Mouse (Mus musculus) C2C12 (cell line): ENCODE data around the gene Kif16b. TPM values are rescaled to one million over a fixed set of nuclear protein-coding genes. Genes with fewer than 3 reads are reported as not detected.

Experiments
- H3K27me3 ChIP-seq: one replicate; pipeline ENCODE4 v1.6.1; 2011; ENCODE audit not compliant: control insufficient read depth, insufficient read depth, insufficient read length
- H3K36me3 ChIP-seq: one replicate; pipeline ENCODE4 v1.6.1; 2011; ENCODE audit not compliant: control insufficient read depth, insufficient read depth
- H3K4me3 ChIP-seq: one replicate; pipeline ENCODE4 v1.5.1; 2011; ENCODE audit warnings: mild to moderate bottlenecking, control low read depth; ENCODE audit not compliant: poor library complexity, insufficient read depth, severe bottlenecking
- H3K79me2 ChIP-seq: one replicate; pipeline ENCODE4 v1.6.1; 2011; ENCODE audit not compliant: control insufficient read depth, insufficient read depth
- H3K79me3 ChIP-seq: one replicate; pipeline ENCODE4 v1.6.1; 2011; ENCODE audit warnings: low read depth, control low read depth
- H3ac ChIP-seq: one replicate; pipeline ENCODE3; 2011; ENCODE audit warnings: low read depth; ENCODE audit not compliant: control insufficient read depth, insufficient read length
- CEBPB ChIP-seq: IDR thresholded peaks from one replicate; pipeline ENCODE4 v1.6.1; 2011; ENCODE audit warnings: low read depth, mild to moderate bottlenecking, control low read depth, moderate library complexity
- CTCF ChIP-seq: IDR thresholded peaks from one replicate; pipeline ENCODE4 v1.5.1; 2011; ENCODE audit not compliant: control insufficient read depth, insufficient read depth, insufficient read length
- FOSL1 ChIP-seq: IDR thresholded peaks from one replicate; pipeline ENCODE4 v1.8.0; 2011; ENCODE audit warnings: mild to moderate bottlenecking, low read length; ENCODE audit not compliant: poor library complexity, insufficient read depth, severe bottlenecking
- MAX ChIP-seq: IDR thresholded peaks from one replicate; pipeline ENCODE4 v1.6.1; 2011; ENCODE audit warnings: mild to moderate bottlenecking, control low read depth
- MYOD1 ChIP-seq: IDR thresholded peaks from one replicate; pipeline ENCODE4 v1.6.1; 2011; ENCODE audit warnings: low read depth; ENCODE audit not compliant: control insufficient read depth, insufficient read length
- MYOG ChIP-seq: IDR thresholded peaks from one replicate; pipeline ENCODE4 v1.6.1; 2011; ENCODE audit not compliant: control insufficient read depth, insufficient read length; ENCODE audit errors: extremely low read depth
- USF1 ChIP-seq: IDR thresholded peaks from one replicate; pipeline ENCODE4 v1.6.1; 2011; ENCODE audit warnings: low read depth, mild to moderate bottlenecking, control low read depth, moderate library complexity
- polyA plus RNA-seq: library from polyadenylated mRNA; unstranded; fragments of >200 nt; fragmentation: generic; extraction: Trizol; gene quantifications from one replicate; pipeline ENCODE4 v1.2.1, GENCODE M21; 2012; ENCODE audit warnings: missing spikeins

The Kif16b gene
- polyA plus RNA-seq, 1 experiment, result 2.2 TPM

DNA sequence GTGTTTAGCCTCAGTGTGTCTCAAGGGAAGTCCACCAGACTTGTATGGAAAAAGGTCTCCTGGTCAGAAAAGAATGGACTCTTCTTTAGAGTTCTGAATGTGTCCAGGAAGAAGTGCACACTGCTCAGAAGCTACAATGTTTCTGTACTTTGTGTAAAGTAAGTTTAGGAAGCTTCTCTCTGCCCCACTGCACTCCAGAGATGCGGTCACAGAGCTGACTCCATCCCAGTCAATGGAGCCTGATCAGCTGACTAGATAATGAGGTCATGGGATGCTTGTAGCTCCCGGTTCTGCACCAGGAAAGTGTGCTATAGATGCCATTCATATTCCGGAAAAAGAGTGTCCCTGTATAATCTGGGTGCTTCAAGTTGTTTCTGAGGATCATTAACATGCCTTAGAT is 7.9 kb upstream of the Kif16b start:
- Histone ChIP-seq H3K79me3 (no peaks in the 10 kb centered on the region), H3K79me2 (no peaks in the 10 kb centered on the region), H3K4me3 (no peak overlapping the region), H3K36me3 (no peaks in the 10 kb centered on the region), H3K27me3 (no peaks in the 10 kb centered on the region), H3ac (no peak overlapping the region)
- TF ChIP-seq MYOD1 (no peak), FOSL1 (no peak), USF1 (no peak), MYOG (no peak)

DNA sequence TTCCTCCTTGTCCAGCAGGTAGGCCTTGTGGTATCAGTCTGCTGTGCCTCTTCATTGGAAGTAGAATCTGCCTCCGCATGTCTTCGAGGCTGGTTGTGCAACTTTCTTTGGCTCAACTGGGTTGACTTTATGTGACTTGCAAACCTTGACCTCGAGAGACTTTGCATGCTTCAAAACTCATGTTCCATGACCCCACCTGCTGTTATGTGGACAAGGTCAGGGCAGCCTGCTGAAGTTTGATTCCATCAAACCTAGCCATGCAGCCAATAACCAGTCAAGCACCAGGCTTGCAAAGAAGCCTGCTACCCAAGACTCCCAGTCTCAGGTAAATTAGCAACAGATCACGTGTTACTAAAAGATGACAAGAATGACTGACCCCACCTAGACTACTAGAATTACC is 5.7 kb upstream of the Kif16b start:
- TF ChIP-seq MYOD1 (no peak), FOSL1 (no peak), USF1 (no peak), CTCF (no peak), MYOG (no peak), MAX (no peak), CEBPB (no peak)
- Histone ChIP-seq H3ac (no peak overlapping the region), H3K36me3 (no peaks in the 10 kb centered on the region), H3K4me3 (no peak overlapping the region), H3K79me3 (no peaks in the 10 kb centered on the region), H3K79me2 (no peaks in the 10 kb centered on the region), H3K27me3 (no peaks in the 10 kb centered on the region)

DNA sequence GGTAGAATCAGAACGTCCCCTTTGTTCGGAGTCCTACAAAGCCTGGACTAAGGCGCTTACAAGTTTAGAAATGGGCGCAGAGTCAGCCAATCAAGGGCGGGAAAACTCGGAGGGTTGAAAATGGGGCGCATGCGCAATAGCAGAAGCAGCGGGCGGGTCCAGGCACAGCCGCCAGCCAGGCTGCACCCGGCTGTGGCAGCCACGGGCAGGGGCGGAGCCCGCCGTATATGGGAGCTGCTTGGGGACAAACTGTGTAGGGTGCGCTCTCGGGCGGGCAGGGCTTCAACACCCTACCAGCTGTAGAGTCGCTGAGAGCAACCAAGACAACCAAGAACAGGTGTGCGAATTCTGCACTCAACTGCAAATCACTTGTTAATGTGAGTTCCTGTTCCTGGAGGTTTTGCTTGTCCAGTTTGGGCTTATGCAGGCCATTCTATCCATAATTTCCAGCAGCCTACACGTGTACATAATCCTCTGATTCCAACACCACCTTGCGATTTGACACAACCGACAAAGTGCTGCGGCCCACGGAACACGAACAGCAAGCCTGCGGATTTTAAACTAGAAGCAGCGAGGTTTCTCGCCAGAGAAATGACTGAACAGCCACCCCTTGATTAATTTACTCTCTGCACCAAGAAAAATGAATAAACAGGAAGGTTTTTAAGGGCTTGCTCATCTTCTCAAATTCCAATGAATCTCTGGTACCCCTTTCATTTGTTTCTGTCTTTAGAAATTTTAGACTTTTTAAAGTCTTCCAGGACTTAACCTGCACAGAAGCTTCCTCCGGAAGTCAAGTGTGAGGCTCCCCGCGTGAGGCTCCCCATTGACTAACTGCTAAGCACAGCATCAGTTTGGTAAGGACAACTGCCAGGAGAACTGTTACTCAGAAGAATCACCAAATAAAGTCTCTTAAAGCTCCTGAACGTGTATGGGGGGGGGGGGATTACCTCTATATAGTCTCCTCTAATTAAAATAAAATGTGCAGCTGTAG is 1.9 kb upstream of the Kif16b start:
- TF ChIP-seq USF1, result no peak
- TF ChIP-seq MAX, result peak; percentile 28
- TF ChIP-seq MYOD1, result peak; percentile 58
- no peak for TF ChIP-seq CTCF

DNA sequence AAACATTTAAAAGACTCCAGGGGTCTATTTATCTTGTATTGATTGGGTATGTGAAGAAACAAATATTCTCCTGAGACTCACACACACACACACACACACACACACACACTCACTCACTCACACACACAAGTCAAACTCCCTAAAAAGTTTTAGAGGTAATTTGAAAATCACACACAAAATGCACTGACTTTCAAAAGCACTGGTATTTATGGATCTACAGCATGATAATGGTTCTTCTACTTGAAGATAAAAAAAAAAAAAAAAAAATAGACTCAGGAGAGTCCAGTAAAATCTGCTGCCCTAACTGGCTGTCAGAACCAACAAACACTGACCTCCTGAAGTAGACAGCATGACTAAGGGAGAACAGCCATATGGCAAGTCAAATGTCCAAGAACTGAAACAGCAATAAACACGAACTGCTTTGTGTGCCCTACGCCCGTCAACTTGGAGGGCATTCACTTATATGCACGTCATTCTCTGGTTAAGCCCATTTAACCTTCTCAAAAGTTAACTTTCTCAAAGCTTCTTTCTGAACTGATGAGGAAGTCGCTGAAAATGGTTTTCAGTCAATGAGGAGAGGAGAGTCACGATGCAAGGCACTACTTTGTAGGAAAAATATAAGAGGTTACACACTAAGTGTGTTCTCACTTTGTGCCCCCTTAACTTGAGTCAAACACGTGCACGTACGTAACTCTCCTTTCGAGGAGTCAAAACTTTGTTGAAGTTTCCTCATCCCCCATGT is 1.0 kb downstream of the Kif16b start:
- Histone ChIP-seq H3ac (no peak overlapping the region), H3K27me3 (no peaks in the 10 kb centered on the region), H3K36me3 (no peaks in the 10 kb centered on the region), H3K4me3 (peak overlapping the region; percentile 52), H3K79me3 (peaks cover 3% of the 10 kb centered on the region), H3K79me2 (no peaks in the 10 kb centered on the region)
- TF ChIP-seq MAX (no peak), MYOD1 (no peak), USF1 (no peak), FOSL1 (no peak), CEBPB (no peak), MYOG (no peak), CTCF (no peak)

More for the DNA sequence above, 1.9 kb upstream of the Kif16b start:
- Histone ChIP-seq H3K79me3 (peaks cover 3% of the 10 kb centered on the region), H3K79me2 (no peaks in the 10 kb centered on the region), H3K27me3 (no peaks in the 10 kb centered on the region), H3ac (no peak overlapping the region), H3K4me3 (no peak overlapping the region), H3K36me3 (no peaks in the 10 kb centered on the region)

DNA sequence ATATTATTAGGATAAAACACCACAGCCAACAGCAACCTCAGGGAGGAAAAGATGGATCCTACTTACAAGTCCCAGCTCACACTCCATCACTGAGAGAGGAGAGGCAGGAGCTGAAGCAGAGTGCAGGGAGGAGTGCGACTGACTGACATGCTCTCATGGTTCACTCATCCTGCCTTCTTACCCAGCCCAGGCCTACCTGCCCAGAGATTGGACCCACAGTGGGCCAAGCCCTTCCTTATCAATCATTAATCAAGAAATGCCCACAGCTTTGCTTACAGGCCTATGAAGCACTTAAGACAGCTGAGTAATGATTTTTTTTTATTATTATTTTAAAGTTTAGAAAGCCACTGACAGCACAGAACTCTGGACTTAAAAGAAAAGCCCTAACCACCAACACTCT is 7.6 kb downstream of the Kif16b start:
- Histone ChIP-seq H3K36me3 (no peaks in the 10 kb centered on the region), H3K27me3 (no peaks in the 10 kb centered on the region), H3ac (no peak overlapping the region), H3K4me3 (no peak overlapping the region), H3K79me3 (no peaks in the 10 kb centered on the region), H3K79me2 (no peaks in the 10 kb centered on the region)
- TF ChIP-seq MAX, result no peak
- no peak for TF ChIP-seq CTCF
- TF ChIP-seq USF1, result no peak
- no peak for TF ChIP-seq MYOD1
- TF ChIP-seq CEBPB, result no peak

DNA sequence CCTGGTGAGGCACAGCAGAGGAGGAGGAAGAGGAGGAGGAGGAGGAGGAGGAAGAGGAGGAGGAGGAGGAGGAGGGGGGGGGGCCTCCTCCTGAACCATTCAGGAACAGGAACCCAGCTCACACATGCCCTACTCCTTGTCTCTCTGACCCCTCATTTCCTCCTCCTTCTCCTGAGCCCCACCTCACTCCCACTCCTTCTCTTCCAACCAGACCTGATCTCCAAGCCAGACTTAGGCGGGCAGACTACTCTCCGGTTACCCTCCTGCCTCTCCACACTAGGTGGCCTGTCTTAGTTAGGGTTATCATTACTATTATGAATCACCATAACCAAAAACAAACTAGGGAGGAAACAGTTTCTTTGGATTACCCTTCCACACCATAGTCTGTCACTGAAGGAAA is 10.0 kb downstream of the Kif16b start:
- Histone ChIP-seq H3K4me3 (no peak overlapping the region), H3K36me3 (no peaks in the 10 kb centered on the region), H3ac (no peak overlapping the region), H3K27me3 (no peaks in the 10 kb centered on the region), H3K79me3 (no peaks in the 10 kb centered on the region), H3K79me2 (no peaks in the 10 kb centered on the region)
- TF ChIP-seq CEBPB, result no peak
- no peak for TF ChIP-seq FOSL1
